Mouse (Mus musculus) liver, embryonic 14.5 days (tissue): ENCODE results near the gene Cmah. TPM values are rescaled to one million over a fixed set of nuclear protein-coding genes. Genes with fewer than 3 reads are reported as not detected.

Experiments
- ATAC-seq: fragments of 200-750 bp; cut with Nextera tagmentation; 2 replicates; pipeline ENCODE4 v1.8.0; 2017; ENCODE audit warnings: moderate number of reproducible peaks, mild to moderate bottlenecking, moderate library complexity; ENCODE audit not compliant: insufficient read depth
- DNase-seq, 3 experiments: peaks; one replicate each; pipeline ENCODE4 v3.0.0-alpha.2; 2012 to 2013; ENCODE audit warnings: low read depth in 3 of 3, low spot score in 3 of 3
- H3K27ac ChIP-seq: fragments of 300-500 bp; sonication (generic); 2 replicates; pipeline ENCODE4 v1.5.1; 2014; ENCODE audit warnings: moderate library complexity, mild to moderate bottlenecking, control low read depth, inconsistent platforms
- H3K27me3 ChIP-seq: fragments of 300-500 bp; sonication (generic); 2 replicates; pipeline ENCODE4 v1.6.1; 2014; ENCODE audit warnings: mild to moderate bottlenecking, low read length, moderate library complexity; ENCODE audit not compliant: control insufficient read depth, insufficient read depth
- H3K36me3 ChIP-seq: fragments of 300-500 bp; sonication (generic); replicated peaks from 2 replicates; pipeline ENCODE4 v1.6.1; 2014; ENCODE audit warnings: low read depth; ENCODE audit not compliant: control insufficient read depth, insufficient read depth
- H3K4me1 ChIP-seq, 2 experiments: fragments of 200-500 bp in 1 of 2; fragments of 300-500 bp in 1 of 2; sonication (generic) in 1 of 2; replicated peaks; 2 replicates each; pipeline ENCODE4 v1.6.1; 2012 to 2014; ENCODE audit warnings: antibody characterized with exemption in 1 of 2, inconsistent platforms in 1 of 2, low read length in 1 of 2; ENCODE audit not compliant: control insufficient read depth in 2 of 2, insufficient read depth in 2 of 2
- H3K4me2 ChIP-seq: fragments of 300-500 bp; sonication (generic); 2 replicates; pipeline ENCODE4 v1.6.1; 2014; ENCODE audit warnings: low read depth, mild to moderate bottlenecking, control low read depth, moderate library complexity
- H3K4me3 ChIP-seq, 2 experiments: fragments of 200-500 bp in 1 of 2; fragments of 300-500 bp in 1 of 2; sonication (generic) in 1 of 2; 2 replicates each; pipeline ENCODE4 v1.5.1; 2012 to 2014; ENCODE audit warnings: low read depth in 2 of 2, low read length in 2 of 2, mild to moderate bottlenecking in 2 of 2, control low read depth in 1 of 2, inconsistent platforms in 1 of 2, moderate library complexity in 1 of 2; ENCODE audit not compliant: insufficient read depth in 1 of 2
- H3K9ac ChIP-seq: fragments of 300-500 bp; sonication (generic); replicated peaks from 2 replicates; pipeline ENCODE4 v1.6.1; 2014; ENCODE audit warnings: mild to moderate bottlenecking, control low read depth, moderate library complexity
- H3K9me3 ChIP-seq: fragments of 300-500 bp; sonication (generic); 2 replicates; pipeline ENCODE4 v1.6.1; 2016; ENCODE audit warnings: low read length, mixed read lengths; ENCODE audit not compliant: control insufficient read depth
- CTCF ChIP-seq: IDR thresholded peaks from 2 replicates; pipeline ENCODE4 v1.5.1; 2016; ENCODE audit warnings: antibody characterized with exemption, low read depth, control low read depth
- EP300 ChIP-seq: IDR thresholded peaks from 2 replicates; pipeline ENCODE4 v1.6.1; 2016; ENCODE audit warnings: antibody characterized with exemption, low read depth
- WGBS: fragments of 180-500 bp; shearing (Covaris S2); extraction: QIAGEN DNeasy Blood & Tissue Kit; methylation state at CpG from one replicate; pipeline ENCODE4 v1.1.7; 2014; ENCODE audit not compliant: insufficient replicate concordance; 5-methylcytosine and 5-hydroxymethylcytosine counted together
- polyA plus RNA-seq, 2 experiments: library from polyadenylated mRNA; depleted of rRNA in 1 of 2; stranded (reverse) in 1 of 2; unstranded in 1 of 2; fragments of >200 nt; fragmentation: Nextera tagmentation in 1 of 2; extraction: Ambion mirVana in 1 of 2; gene quantifications; 2 replicates each; pipeline versions ENCODE4 v1.2.1 to v1.2.3; 2012 to 2014

Cmah gene
- polyA plus RNA-seq, 2 experiments = 0.42 to 0.46 TPM

- peak; percentile 94 for ATAC-seq
- peak; percentile 87 to 89 (median 87) for DNase-seq
- Histone ChIP-seq H3K4me1 (peaks cover 59 to 70% of the 10 kb centered on the region in 2 experiments), H3K27me3 (no peaks in the 10 kb centered on the region), H3K36me3 (no peaks in the 10 kb centered on the region), H3K9me3 (no peaks in the 10 kb centered on the region), H3K4me3 (peak overlapping the region; percentile 44 to 55), H3K27ac (peak overlapping the region; percentile 98), H3K4me2 (peak overlapping the region; percentile 77), H3K9ac (peak overlapping the region; percentile 76)
- peak; percentile 96 for TF ChIP-seq EP300
- 0 out of 2 replicates have a peak, but pooled peaks have one; percentile 9 for TF ChIP-seq CTCF
- WGBS = 15% methylated on average over 13 of the region's 13 CpGs
Observed at GRCm38 (mm10) chr13:24419560-24420250, 92.5 kb downstream of the Cmah start.

GRCm38 (mm10) chr13:24421987-24422386, 94.8 kb downstream of the Cmah start:
- peak; percentile 76 for TF ChIP-seq EP300
- TF ChIP-seq CTCF = no peak
- H3K4me3 ChIP-seq = no peak overlapping the region
- ATAC-seq (peak; percentile 24; the same call in 1 of the 2 replicates), DNase-seq (peak in 1 of 3 experiments; percentile 35)
- H3K9me3 ChIP-seq = no peaks in the 10 kb centered on the region
- H3K36me3 ChIP-seq = no peaks in the 10 kb centered on the region
- no peak overlapping the region for H3K4me2 ChIP-seq
- 11% methylated on average over 3 of the region's 3 CpGs for WGBS
- no peaks in the 10 kb centered on the region for H3K27me3 ChIP-seq
- H3K27ac ChIP-seq = peak overlapping the region; percentile 73
- no peak overlapping the region for H3K9ac ChIP-seq
- peaks cover 44 to 48% of the 10 kb centered on the region in 2 experiments for H3K4me1 ChIP-seq

GRCm38 (mm10) chr13:24430215-24430614, 103.0 kb downstream of the Cmah start:
- TF ChIP-seq EP300 (no peak), CTCF (no peak)
- no peak overlapping the region for H3K4me2 ChIP-seq
- peaks cover 8 to 12% of the 10 kb centered on the region in 2 experiments; a peak in 3 of 4 replicates for H3K4me1 ChIP-seq
- H3K36me3 ChIP-seq = no peaks in the 10 kb centered on the region
- 44% methylated on average over 5 of the region's 5 CpGs for WGBS
- no peak for ATAC-seq
- H3K9ac ChIP-seq = no peak overlapping the region
- H3K4me3 ChIP-seq = no peak overlapping the region
- no peak for DNase-seq
- no peaks in the 10 kb centered on the region for H3K9me3 ChIP-seq
- H3K27ac ChIP-seq = no peak overlapping the region
- H3K27me3 ChIP-seq = no peaks in the 10 kb centered on the region

GRCm38 (mm10) chr13:24431593-24431992, 104.4 kb downstream of the Cmah start:
- no peak for TF ChIP-seq EP300
- no peak for TF ChIP-seq CTCF
- Histone ChIP-seq H3K4me3 (no peak overlapping the region), H3K27me3 (no peaks in the 10 kb centered on the region), H3K36me3 (no peaks in the 10 kb centered on the region), H3K9me3 (no peaks in the 10 kb centered on the region), H3K4me1 (peaks cover 8 to 12% of the 10 kb centered on the region in 2 experiments; a peak in 3 of 4 replicates), H3K27ac (no peak overlapping the region), H3K9ac (no peak overlapping the region), H3K4me2 (no peak overlapping the region)
- DNase-seq = no peak
- no peak for ATAC-seq
- WGBS = 68% methylated on average over 3 of the region's 3 CpGs

- no peak overlapping the region for H3K27ac ChIP-seq
Observed at GRCm38 (mm10) chr13:24442272-24442671, 115.1 kb downstream of the Cmah start.

More at GRCm38 (mm10) chr13:24442272-24442671, 115.1 kb downstream of the Cmah start:
- Histone ChIP-seq H3K9ac (no peak overlapping the region), H3K4me3 (no peak overlapping the region), H3K27me3 (no peaks in the 10 kb centered on the region), H3K4me1 (peaks cover 12 to 14% of the 10 kb centered on the region in 2 experiments), H3K4me2 (no peak overlapping the region), H3K36me3 (no peaks in the 10 kb centered on the region), H3K9me3 (no peaks in the 10 kb centered on the region)
- WGBS = 63% methylated on average over 6 of the region's 6 CpGs
- no peak for TF ChIP-seq CTCF
- no peak for TF ChIP-seq EP300
- DNase-seq (no peak), ATAC-seq (no peak)
